Mouse (Mus musculus) intestine, embryonic 15.5 days (tissue): Measurements from ENCODE around the gene Dclk3. TPM values are rescaled to one million over a fixed set of nuclear protein-coding genes. Genes with fewer than 3 reads are reported as not detected.

Experiments used
- ATAC-seq: fragments of 200-750 bp; cut with Nextera tagmentation; 2 replicates; pipeline ENCODE4 v1.8.0; 2017; ENCODE audit warnings: moderate TSS enrichment, moderate library complexity
- H3K27ac ChIP-seq: fragments of 300-500 bp; sonication (generic); 2 replicates; pipeline ENCODE4 v1.5.1; 2015; ENCODE audit warnings: mild to moderate bottlenecking, inconsistent platforms
- H3K27me3 ChIP-seq: fragments of 300-500 bp; sonication (generic); replicated peaks from 2 replicates; pipeline ENCODE4 v1.6.1; 2015; ENCODE audit warnings: inconsistent platforms
- H3K36me3 ChIP-seq: fragments of 300-500 bp; sonication (generic); 2 replicates; pipeline ENCODE4 v1.6.1; 2015; ENCODE audit warnings: inconsistent platforms
- H3K4me1 ChIP-seq: fragments of 300-500 bp; sonication (generic); replicated peaks from 2 replicates; pipeline ENCODE4 v1.6.1; 2015; ENCODE audit warnings: inconsistent platforms
- H3K4me2 ChIP-seq: fragments of 300-500 bp; sonication (generic); replicated peaks from 2 replicates; pipeline ENCODE4 v1.6.1; 2015; ENCODE audit warnings: mild to moderate bottlenecking, inconsistent platforms
- H3K4me3 ChIP-seq: fragments of 300-500 bp; sonication (generic); replicated peaks from 2 replicates; pipeline ENCODE4 v1.5.1; 2015; ENCODE audit warnings: inconsistent platforms
- H3K9ac ChIP-seq: fragments of 300-500 bp; sonication (generic); 2 replicates; pipeline ENCODE4 v1.6.1; 2015; ENCODE audit warnings: inconsistent platforms
- H3K9me3 ChIP-seq: fragments of 300-500 bp; sonication (generic); 2 replicates; pipeline ENCODE4 v1.6.1; 2016; ENCODE audit warnings: inconsistent platforms
- WGBS: fragments of 180-500 bp; shearing (Covaris S2); methylation state at CpG from one replicate; pipeline ENCODE4 v1.1.7; 2015; 5-methylcytosine and 5-hydroxymethylcytosine counted together
- polyA plus RNA-seq: library from polyadenylated mRNA; unstranded; fragments of >200 nt; fragmentation: Nextera tagmentation; extraction: Ambion mirVana; gene quantifications from 2 replicates; pipeline ENCODE4 v1.2.1, GENCODE M21; 2015

Dclk3 gene
- polyA plus RNA-seq, 1 experiment from 2014 or later, result 0.75 TPM

- Histone ChIP-seq H3K4me1 (no peaks in the 10 kb centered on the region), H3K4me2 (no peak overlapping the region), H3K9ac (no peak overlapping the region), H3K36me3 (no peaks in the 10 kb centered on the region), H3K27me3 (no peaks in the 10 kb centered on the region), H3K4me3 (no peak overlapping the region), H3K27ac (no peak overlapping the region), H3K9me3 (no peaks in the 10 kb centered on the region)
- no peak for ATAC-seq
- WGBS, result 79% methylated on average over 3 of the region's 3 CpGs
Measured at GRCm38 (mm10) chr9:111474458-111474745, 35.5 kb downstream of the Dclk3 start.

DNA sequence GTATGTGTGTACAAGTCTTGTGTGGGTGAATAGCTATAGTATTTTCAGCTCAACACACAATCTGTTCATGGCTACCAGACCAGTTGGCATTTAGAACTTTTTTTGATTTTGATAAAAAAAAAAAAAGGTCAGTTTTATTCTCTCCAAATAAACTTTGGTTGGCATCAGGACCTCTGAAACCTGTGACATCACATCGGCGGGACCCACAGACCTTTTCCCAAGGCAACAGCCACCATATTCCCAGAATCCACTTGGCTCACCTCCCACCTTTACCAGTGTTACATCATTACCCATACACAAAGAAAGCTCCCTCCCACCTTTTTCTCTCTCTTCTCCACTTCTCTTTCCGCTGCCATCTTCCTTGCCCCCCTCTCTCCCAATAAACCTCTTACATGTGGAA lies 36.4 kb downstream of the Dclk3 start:
- Histone ChIP-seq H3K27ac (no peak overlapping the region), H3K9ac (no peak overlapping the region), H3K9me3 (no peaks in the 10 kb centered on the region), H3K36me3 (no peaks in the 10 kb centered on the region), H3K4me1 (no peaks in the 10 kb centered on the region), H3K4me2 (no peak overlapping the region), H3K27me3 (no peaks in the 10 kb centered on the region), H3K4me3 (no peak overlapping the region)
- 96% methylated on average over 3 of the region's 3 CpGs for WGBS
- no peak for ATAC-seq

GRCm38 (mm10) chr9:111475973-111476372 lies 37.1 kb downstream of the Dclk3 start:
- no peaks in the 10 kb centered on the region for H3K36me3 ChIP-seq
- no peak overlapping the region for H3K9ac ChIP-seq
- H3K9me3 ChIP-seq, result no peaks in the 10 kb centered on the region
- H3K27ac ChIP-seq, result no peak overlapping the region
- H3K27me3 ChIP-seq, result no peaks in the 10 kb centered on the region
- no peak overlapping the region for H3K4me2 ChIP-seq
- WGBS, result 79% methylated on average over 4 of the region's 4 CpGs
- no peaks in the 10 kb centered on the region for H3K4me1 ChIP-seq
- no peak for ATAC-seq
- no peak overlapping the region for H3K4me3 ChIP-seq

DNA sequence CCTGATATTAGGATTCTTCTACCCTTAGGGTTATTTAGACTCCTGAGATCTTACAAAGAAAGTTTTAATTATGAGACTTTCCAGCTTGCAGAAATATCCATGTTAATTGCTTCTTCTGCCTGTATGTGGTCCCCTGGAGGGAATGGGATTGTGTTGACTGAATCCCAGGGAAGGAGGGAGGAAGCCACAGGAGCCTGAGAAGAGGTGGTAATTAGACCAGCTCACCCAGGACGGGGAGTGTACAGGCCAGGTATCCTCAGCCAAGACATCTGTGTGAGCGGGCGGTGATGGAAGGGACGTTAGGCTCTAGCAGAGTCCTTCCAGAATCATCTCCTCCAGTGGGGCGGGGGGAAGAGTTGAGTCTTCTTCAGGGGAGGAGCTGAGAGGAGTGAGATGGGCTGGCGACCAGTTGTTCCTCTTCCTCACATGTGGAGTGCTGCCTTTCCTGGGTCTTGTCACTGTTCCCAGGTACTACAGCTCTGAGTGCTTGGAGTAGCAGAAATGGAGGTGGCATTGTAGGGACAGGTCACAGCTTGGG lies 37.7 kb downstream of the Dclk3 start:
- Histone ChIP-seq H3K4me2 (no peak overlapping the region), H3K9me3 (no peaks in the 10 kb centered on the region), H3K9ac (no peak overlapping the region), H3K4me1 (no peaks in the 10 kb centered on the region), H3K27me3 (no peaks in the 10 kb centered on the region), H3K4me3 (no peak overlapping the region), H3K36me3 (no peaks in the 10 kb centered on the region), H3K27ac (no peak overlapping the region)
- ATAC-seq, result no peak
- WGBS, result 83% methylated on average over 6 of the region's 6 CpGs

- Histone ChIP-seq H3K9me3 (no peaks in the 10 kb centered on the region), H3K36me3 (no peaks in the 10 kb centered on the region), H3K4me1 (no peaks in the 10 kb centered on the region), H3K27me3 (no peaks in the 10 kb centered on the region), H3K4me2 (no peak overlapping the region), H3K27ac (no peak overlapping the region), H3K4me3 (no peak overlapping the region), H3K9ac (no peak overlapping the region)
- no peak; the same call in 1 of the 2 replicates for ATAC-seq
- 60% methylated on average over 7 of the region's 7 CpGs for WGBS
Measured at GRCm38 (mm10) chr9:111478853-111479490, 40.1 kb downstream of the Dclk3 start.

GRCm38 (mm10) chr9:111481011-111481410 lies 42.1 kb downstream of the Dclk3 start:
- Histone ChIP-seq H3K27ac (no peak overlapping the region), H3K4me3 (no peak overlapping the region), H3K4me2 (no peak overlapping the region), H3K9ac (no peak overlapping the region), H3K4me1 (no peaks in the 10 kb centered on the region), H3K27me3 (no peaks in the 10 kb centered on the region), H3K36me3 (no peaks in the 10 kb centered on the region), H3K9me3 (no peaks in the 10 kb centered on the region)
- no peak for ATAC-seq
- WGBS, result 81% methylated on average over 3 of the region's 3 CpGs

GRCm38 (mm10) chr9:111486645-111487477 lies 48.0 kb downstream of the Dclk3 start:
- Histone ChIP-seq H3K4me3 (no peak overlapping the region), H3K4me1 (no peaks in the 10 kb centered on the region), H3K9me3 (no peaks in the 10 kb centered on the region), H3K9ac (no peak overlapping the region), H3K36me3 (no peaks in the 10 kb centered on the region), H3K27me3 (no peaks in the 10 kb centered on the region), H3K27ac (no peak overlapping the region), H3K4me2 (no peak overlapping the region)
- 60% methylated on average over 10 of the region's 10 CpGs for WGBS
- peak; percentile 10; the same call in 1 of the 2 replicates for ATAC-seq

- Histone ChIP-seq H3K27me3 (no peaks in the 10 kb centered on the region), H3K36me3 (no peaks in the 10 kb centered on the region), H3K27ac (no peak overlapping the region), H3K4me1 (no peaks in the 10 kb centered on the region), H3K4me3 (no peak overlapping the region), H3K9me3 (no peaks in the 10 kb centered on the region), H3K4me2 (no peak overlapping the region), H3K9ac (no peak overlapping the region)
- ATAC-seq, result no peak
- 28% methylated on average over 8 of the region's 8 CpGs for WGBS
Measured at GRCm38 (mm10) chr9:111490583-111490982, 51.7 kb downstream of the Dclk3 start.

GRCm38 (mm10) chr9:111491280-111491679 lies 52.4 kb downstream of the Dclk3 start:
- H3K27me3 ChIP-seq, result no peaks in the 10 kb centered on the region
- H3K27ac ChIP-seq, result no peak overlapping the region
- no peaks in the 10 kb centered on the region for H3K36me3 ChIP-seq
- H3K4me2 ChIP-seq, result no peak overlapping the region
- no peaks in the 10 kb centered on the region for H3K9me3 ChIP-seq
- no peak for ATAC-seq
- no peak overlapping the region for H3K4me3 ChIP-seq
- whole genome bisulfite sequencing, result 47% methylated on average over 4 of the region's 4 CpGs
- H3K9ac ChIP-seq, result no peak overlapping the region
- no peaks in the 10 kb centered on the region for H3K4me1 ChIP-seq

DNA sequence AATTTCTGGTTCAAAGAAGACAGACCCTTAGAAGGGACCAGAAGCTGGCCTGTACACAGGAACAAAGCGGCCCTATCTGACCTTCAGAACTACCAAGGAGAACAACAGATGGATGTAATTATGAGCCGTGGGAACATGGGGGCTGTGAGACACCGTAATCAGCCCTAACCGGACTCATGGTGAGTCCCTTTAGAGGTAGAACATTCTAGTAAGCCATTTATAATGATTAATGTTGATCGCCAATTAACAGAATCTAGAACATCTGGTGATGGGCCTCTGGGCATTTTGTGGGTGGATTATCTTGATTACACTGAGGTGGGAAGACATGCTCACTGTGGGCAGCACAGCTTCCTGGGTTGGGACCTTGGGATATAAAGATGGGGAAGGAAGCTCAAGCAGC lies 54.6 kb downstream of the Dclk3 start:
- H3K4me1 ChIP-seq, result no peaks in the 10 kb centered on the region
- H3K36me3 ChIP-seq, result no peaks in the 10 kb centered on the region
- no peaks in the 10 kb centered on the region for H3K9me3 ChIP-seq
- WGBS, result 86% methylated on average over 5 of the region's 5 CpGs
- no peaks in the 10 kb centered on the region for H3K27me3 ChIP-seq
- ATAC-seq, result no peak
- H3K4me2 ChIP-seq, result no peak overlapping the region
- H3K27ac ChIP-seq, result no peak overlapping the region
- H3K9ac ChIP-seq, result no peak overlapping the region
- no peak overlapping the region for H3K4me3 ChIP-seq

GRCm38 (mm10) chr9:111495561-111495960 lies 56.7 kb downstream of the Dclk3 start:
- Histone ChIP-seq H3K4me3 (no peak overlapping the region), H3K9ac (no peak overlapping the region), H3K27ac (no peak overlapping the region), H3K36me3 (no peaks in the 10 kb centered on the region), H3K27me3 (no peaks in the 10 kb centered on the region), H3K4me2 (no peak overlapping the region), H3K9me3 (no peaks in the 10 kb centered on the region), H3K4me1 (no peaks in the 10 kb centered on the region)
- peak; percentile 54 for ATAC-seq
- under 1% methylated on average over 5 of the region's 5 CpGs for WGBS

GRCm38 (mm10) chr9:111497074-111497811 lies 58.4 kb downstream of the Dclk3 start:
- H3K4me2 ChIP-seq, result no peak overlapping the region

More at GRCm38 (mm10) chr9:111497074-111497811, 58.4 kb downstream of the Dclk3 start:
- no peak overlapping the region for H3K27ac ChIP-seq
- 30% methylated on average over 9 of the region's 9 CpGs for WGBS
- no peaks in the 10 kb centered on the region for H3K36me3 ChIP-seq
- no peak overlapping the region for H3K9ac ChIP-seq
- no peaks in the 10 kb centered on the region for H3K9me3 ChIP-seq
- ATAC-seq, result peak; percentile 77; the same call in 1 of the 2 replicates
- H3K27me3 ChIP-seq, result no peaks in the 10 kb centered on the region
- H3K4me3 ChIP-seq, result no peak overlapping the region
- no peaks in the 10 kb centered on the region for H3K4me1 ChIP-seq
